Mouse (Mus musculus) lung, postnatal 0 days (tissue): ENCODE measurements around the gene Hmga1.

Experiments used
- CTCF ChIP-seq: IDR thresholded peaks from 2 replicates; pipeline ENCODE4 v1.5.1; 2016; ENCODE audit warnings: antibody characterized with exemption, mild to moderate bottlenecking
- EP300 ChIP-seq: IDR thresholded peaks from 2 replicates; pipeline ENCODE4 v1.6.1; 2016; ENCODE audit warnings: antibody characterized with exemption, mild to moderate bottlenecking, control low read depth

- no peak for TF ChIP-seq CTCF
- TF ChIP-seq EP300 = no peak
Observed at GRCm38 (mm10) chr17:27600869-27601268, 44.6 kb downstream of the Hmga1 start.
